Mouse (Mus musculus) neural tube, embryonic 10.5 days (tissue): Measurements from ENCODE around the gene Trip13.
A peak's percentile ranks its signal among the peaks of the same experiment; 100 is the strongest.

ENCODE experiments used
- DNase-seq: peaks from one replicate; pipeline ENCODE4 v3.0.0-alpha.2; 2017; ENCODE audit warnings: low spot score; ENCODE audit errors: extremely low spot score

Trip13 gene

DNA sequence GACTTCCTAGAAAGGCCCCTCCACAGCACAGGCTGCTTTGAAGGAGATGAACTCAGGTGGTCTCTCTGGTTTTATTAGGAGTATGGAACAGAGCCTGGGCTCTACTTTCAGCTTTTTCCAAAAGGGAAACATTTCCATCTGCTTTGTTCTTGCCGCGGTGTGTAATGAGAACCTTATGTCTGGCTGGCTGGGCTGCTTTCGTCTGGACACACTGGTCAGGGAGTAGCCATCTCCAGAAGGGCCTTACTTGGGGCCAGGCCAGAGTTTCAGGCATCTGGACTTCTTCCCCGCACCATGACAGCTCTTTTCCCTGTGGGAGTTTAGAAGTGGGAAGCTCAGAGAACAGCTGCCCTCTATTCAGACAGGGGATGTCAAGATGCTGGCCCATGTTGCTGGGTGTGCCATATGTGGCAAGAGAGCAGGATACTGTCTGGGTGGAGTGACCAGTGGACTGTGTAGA, 50.1 kb downstream of the Trip13 start:
- peak; percentile 55 for DNase-seq

DNA sequence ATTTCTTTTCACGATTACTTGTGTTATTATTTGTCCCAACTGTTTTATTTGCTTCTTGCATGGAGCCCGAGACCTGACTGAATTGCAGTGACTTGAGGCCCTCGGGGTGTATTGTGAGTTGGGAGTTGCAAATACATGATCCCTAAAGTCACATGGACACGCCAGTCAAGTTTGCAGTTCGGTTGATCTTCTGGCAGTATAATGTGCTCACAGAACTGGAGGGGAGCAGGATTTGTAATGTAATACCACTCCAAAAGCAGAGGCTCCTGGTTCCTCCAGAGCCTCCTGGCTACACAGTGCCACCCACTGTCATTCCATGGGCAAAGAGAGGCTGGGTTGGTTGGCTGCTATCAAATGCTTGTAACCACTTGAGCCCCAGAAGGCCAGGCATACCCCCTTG, 51.0 kb downstream of the Trip13 start:
- peak; percentile 19 for DNase-seq

DNA sequence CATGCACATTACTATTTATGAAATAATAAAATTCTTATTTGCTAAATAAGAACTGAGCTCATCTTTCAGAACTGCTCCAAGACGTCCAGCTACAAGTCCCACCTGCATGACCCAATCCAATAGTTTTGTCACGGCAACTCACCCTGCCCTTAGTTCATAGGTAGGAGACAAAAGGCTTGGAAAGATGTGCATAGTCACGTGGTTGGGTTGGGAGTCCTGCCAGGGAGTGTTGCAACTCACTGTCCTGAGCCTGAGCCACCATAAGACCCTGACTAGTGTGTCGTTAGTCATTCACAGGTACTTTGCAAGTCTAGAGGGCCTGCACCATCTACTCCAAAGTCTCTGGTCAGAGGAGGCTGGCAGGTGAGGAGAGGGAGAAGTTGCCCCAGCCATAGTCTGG, 51.5 kb downstream of the Trip13 start:
- DNase-seq, result no peak

GRCm38 (mm10) chr13:73885656-73886055, 51.9 kb downstream of the Trip13 start:
- no peak for DNase-seq

DNA sequence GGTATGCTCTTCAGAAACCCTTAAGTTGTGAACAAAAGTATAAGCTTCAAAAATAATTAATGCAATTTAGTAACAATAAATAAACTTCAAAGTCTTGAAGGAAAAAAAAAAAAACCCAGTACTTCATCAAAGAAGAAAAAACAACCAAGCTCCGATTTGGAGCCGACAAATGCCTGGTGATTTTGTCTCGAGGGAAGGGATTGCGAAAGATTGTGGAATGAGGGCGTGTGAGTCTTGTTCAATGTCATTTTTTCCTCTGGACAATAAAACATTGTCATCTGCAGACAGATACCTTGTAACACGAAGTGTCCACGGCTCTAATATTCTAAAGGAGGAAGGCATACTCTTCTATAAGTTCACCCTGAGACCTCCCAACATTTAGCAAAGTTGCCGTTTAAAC, 56.2 kb downstream of the Trip13 start:
- no peak for DNase-seq

DNA sequence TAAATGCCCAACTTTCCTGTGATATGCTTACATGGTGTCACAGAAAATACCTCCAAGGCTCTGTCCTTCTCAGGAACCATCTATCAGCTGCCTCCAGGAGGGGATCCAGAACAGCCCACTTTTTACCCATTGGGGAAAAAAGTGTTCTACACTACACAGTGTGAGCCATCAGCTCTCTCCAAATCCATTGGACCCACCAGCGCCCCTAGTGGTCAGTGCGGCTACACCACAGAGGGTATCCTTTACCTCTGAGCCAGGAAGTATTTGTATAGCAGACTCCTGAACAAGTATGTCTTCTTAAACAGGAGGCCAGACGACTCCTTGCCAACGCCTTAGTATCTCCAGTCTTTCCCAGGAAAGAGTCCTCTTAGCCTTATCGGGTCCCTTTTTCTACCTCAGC, 57.8 kb downstream of the Trip13 start:
- no peak for DNase-seq

- no peak for DNase-seq
These were observed 65.4 kb downstream of the Trip13 start for GRCm38 (mm10) chr13:73872159-73872558.
